Mouse (Mus musculus): ENCODE results near the gene Casz1.

- TF ChIP-seq CTCF (IDR thresholded peaks at IDR 0.05; ENCODE audit: low read depth, low read length) (no peak), POLR2AphosphoS5 (IDR thresholded peaks at IDR 0.05; ENCODE audit: insufficient replicate concordance, low read depth, low read length) (no peak)
Measured at GRCm38 (mm10) chr4:148899927-148900294, 95.7 kb downstream of the Casz1 start.
